Mouse (Mus musculus) E14TG2a.4 (cell line): ENCODE results near the gene Dpyd.

Experiments
- CTCF ChIP-seq: conservative IDR thresholded peaks from 2 replicates; pipeline ENCODE4 v1.5.1; 2014; ENCODE audit warnings: low read length
- NANOG ChIP-seq: IDR thresholded peaks from 2 replicates; pipeline ENCODE4 v1.6.1; 2014; ENCODE audit warnings: borderline replicate concordance, low read length, mixed read lengths
- POU5F1 ChIP-seq: IDR thresholded peaks from 2 replicates; pipeline ENCODE4 v1.6.1; 2014; ENCODE audit warnings: low read length, borderline replicate concordance

- TF ChIP-seq CTCF (no peak), POU5F1 (no peak), NANOG (no peak)
Observed at GRCm38 (mm10) chr3:119362392-119362791, 800.5 kb downstream of the Dpyd start.
